Mouse (Mus musculus): Measurements from ENCODE around the gene Atg10. TPM values are rescaled to one million over a fixed set of nuclear protein-coding genes. Genes with fewer than 3 reads are reported as not detected.

The Atg10 gene
- total RNA-seq, 2 experiments from 2014 or later, result 11.1 to 12.0 TPM

- no peak for DNase-seq (ENCODE audit: low spot score in 2 of 2)
Observed at GRCm38 (mm10) chr13:91178428-91179160, 45.2 kb downstream of the Atg10 start.

- no peak for DNase-seq (ENCODE audit: low spot score in 2 of 2)
Observed at GRCm38 (mm10) chr13:91175347-91175746, 48.4 kb downstream of the Atg10 start.

- no peak for DNase-seq (ENCODE audit: low spot score in 2 of 2)
Observed at GRCm38 (mm10) chr13:91171766-91172491, 51.8 kb downstream of the Atg10 start.

GRCm38 (mm10) chr13:91171205-91171604 lies 52.6 kb downstream of the Atg10 start:
- no peak for DNase-seq (ENCODE audit: low spot score in 2 of 2)

- DNase-seq (ENCODE audit: low spot score in 2 of 2), result no peak
Observed at GRCm38 (mm10) chr13:91169529-91170319, 54.0 kb downstream of the Atg10 start.

- DNase-seq (ENCODE audit: low spot score in 2 of 2), result no peak
Observed at GRCm38 (mm10) chr13:91168486-91168885, 55.3 kb downstream of the Atg10 start.

- DNase-seq (ENCODE audit: low spot score in 2 of 2), result no peak
Observed at GRCm38 (mm10) chr13:91167561-91167960, 56.2 kb downstream of the Atg10 start.

- DNase-seq (ENCODE audit: low spot score in 2 of 2), result no peak
Observed at GRCm38 (mm10) chr13:91166286-91166685, 57.5 kb downstream of the Atg10 start.

GRCm38 (mm10) chr13:91165200-91165599 lies 58.6 kb downstream of the Atg10 start:
- no peak for DNase-seq (ENCODE audit: low spot score in 2 of 2)

GRCm38 (mm10) chr13:91163292-91163691 lies 60.5 kb downstream of the Atg10 start:
- no peak for DNase-seq (ENCODE audit: low spot score in 2 of 2)

GRCm38 (mm10) chr13:91162452-91162851 lies 61.3 kb downstream of the Atg10 start:
- DNase-seq (ENCODE audit: low spot score in 2 of 2), result no peak

GRCm38 (mm10) chr13:91160616-91161015 lies 63.2 kb downstream of the Atg10 start:
- no peak for DNase-seq (ENCODE audit: low spot score in 2 of 2)

- DNase-seq (ENCODE audit: low spot score in 2 of 2), result no peak
Observed at GRCm38 (mm10) chr13:91159881-91160280, 63.9 kb downstream of the Atg10 start.

- DNase-seq (ENCODE audit: low spot score in 2 of 2), result no peak
Observed at GRCm38 (mm10) chr13:91157941-91158340, 65.8 kb downstream of the Atg10 start.

- no peak for DNase-seq (ENCODE audit: low spot score in 2 of 2)
Observed at GRCm38 (mm10) chr13:91157429-91157828, 66.3 kb downstream of the Atg10 start.

- no peak for DNase-seq (ENCODE audit: low spot score in 2 of 2)
Observed at GRCm38 (mm10) chr13:91156949-91157348, 66.8 kb downstream of the Atg10 start.

- DNase-seq (ENCODE audit: low spot score in 2 of 2), result no peak
Observed at GRCm38 (mm10) chr13:91156308-91156707, 67.5 kb downstream of the Atg10 start.

GRCm38 (mm10) chr13:91155429-91156207 lies 68.2 kb downstream of the Atg10 start:
- DNase-seq (ENCODE audit: low spot score in 2 of 2), result no peak

GRCm38 (mm10) chr13:91154622-91155021 lies 69.1 kb downstream of the Atg10 start:
- no peak for DNase-seq (ENCODE audit: low spot score in 2 of 2)

GRCm38 (mm10) chr13:91136337-91136736 lies 87.4 kb downstream of the Atg10 start:
- no peak for DNase-seq (ENCODE audit: low spot score in 2 of 2)

- no peak for DNase-seq (ENCODE audit: low spot score in 2 of 2)
Observed at GRCm38 (mm10) chr13:91133334-91133890, 90.4 kb downstream of the Atg10 start.
